Mouse (Mus musculus): Measurements from ENCODE around the gene Atxn1. TPM values are rescaled to one million over a fixed set of nuclear protein-coding genes. Genes with fewer than 3 reads are reported as not detected.

The Atxn1 gene
- total and polyA plus RNA-seq, 3 experiments, result 8.0 to 13.1 (median 9.7) TPM

DNA sequence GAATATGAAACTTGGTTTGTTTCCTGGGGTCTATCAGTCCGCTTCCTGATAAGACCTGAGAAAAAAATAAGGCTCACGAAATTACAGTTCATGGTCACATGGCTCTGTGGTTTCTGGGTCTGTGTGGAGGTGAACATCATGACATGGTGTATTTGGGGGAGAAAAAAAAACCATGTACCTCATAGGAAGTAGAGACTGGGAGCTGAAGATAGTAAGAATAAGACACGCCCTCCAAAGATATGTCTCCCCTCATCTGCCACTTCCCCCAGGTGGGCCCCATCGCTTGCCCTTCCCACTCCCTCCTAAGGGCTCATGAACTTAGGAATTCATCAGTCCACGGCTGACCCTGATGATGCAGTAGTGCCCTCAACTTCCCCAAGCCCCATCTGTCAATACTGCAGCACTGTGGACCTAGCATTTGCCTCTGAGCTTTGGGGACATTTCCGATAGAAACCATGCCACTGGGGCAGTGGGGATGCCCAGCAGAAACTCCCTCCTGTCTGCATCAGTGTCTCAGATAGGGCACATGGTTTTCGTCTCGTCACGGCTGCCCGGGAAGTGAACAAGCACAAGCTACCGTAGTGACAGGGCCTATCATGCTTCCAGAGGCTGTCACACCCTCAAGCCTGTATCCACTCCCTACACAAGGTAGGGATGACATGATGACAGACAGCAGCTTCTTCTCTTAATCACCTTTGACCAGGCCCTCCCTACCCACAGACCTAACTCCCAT is 437.4 kb downstream of the Atxn1 start:
- no peak overlapping the region for H3K4me3 ChIP-seq (replicated peaks in 1 of 3; ENCODE audit: low read depth in 2 of 3, low read length in 2 of 3, poor library complexity in 1 of 3)
- peaks cover 3 to 27% of the 10 kb centered on the region in 2 experiments for H3K4me1 ChIP-seq (ENCODE audit: control insufficient read depth in 1 of 2, insufficient read depth in 2 of 2)
- H3K36me3 ChIP-seq (replicated peaks in 1 of 2; ENCODE audit: control insufficient read depth in 1 of 2, insufficient read depth in 1 of 2, low read length in 1 of 2), result no peaks in the 10 kb centered on the region
- DNase-seq (ENCODE audit: extremely low read depth), result no peak
- H3K27ac ChIP-seq (ENCODE audit: insufficient read depth, low read depth), result no peak overlapping the region
- H3K9ac ChIP-seq (ENCODE audit: insufficient read depth, low read depth), result no peak overlapping the region
- dilution Hi-C loops (cut with MboI; ENCODE audit: extremely low pct_ligation_motif_present, extremely low pct_unique_long_range_greater_than_20kb, low sequenced_read_pairs), result no loop called here
- TF ChIP-seq ZC3H11A (IDR thresholded peaks at IDR 0.05; ENCODE audit: low read depth, low read length), result no peak
- TF ChIP-seq GABPA (IDR thresholded peaks at IDR 0.05; ENCODE audit: insufficient replicate concordance, low read depth, low read length), result no peak
- no peak for TF ChIP-seq MYC (IDR thresholded peaks at IDR 0.05; ENCODE audit: low read depth, low read length)
- H3K4me2 ChIP-seq (ENCODE audit: insufficient read depth, low read depth, poor library complexity, severe bottlenecking), result no peak overlapping the region
- no peaks in the 10 kb centered on the region for H3K79me2 ChIP-seq (replicated peaks; ENCODE audit: control insufficient read depth, extremely low read depth, insufficient read depth, poor library complexity, severe bottlenecking)
- no peaks in the 10 kb centered on the region for H3K27me3 ChIP-seq (replicated peaks)
- in situ Hi-C loops (cut with MboI; ENCODE audit: low pct_ligation_motif_present, low pct_unique_long_range_greater_than_20kb, low sequenced_read_pairs), result loop anchor here (25.0 kb wide), 2 partner anchors 635 to 1135 kb away; partner anchors contain the start of gene Fam8a1
- no peaks in the 10 kb centered on the region for H3K9me3 ChIP-seq (replicated peaks; ENCODE audit: low read length)

- Histone ChIP-seq H3K27me3 (replicated peaks) (no peaks in the 10 kb centered on the region), H3K4me1 (ENCODE audit: control insufficient read depth in 1 of 2, insufficient read depth in 2 of 2) (peaks cover 3 to 16% of the 10 kb centered on the region in 2 experiments), H3K27ac (ENCODE audit: insufficient read depth, low read depth) (no peak overlapping the region), H3K4me3 (replicated peaks in 1 of 3; ENCODE audit: low read depth in 2 of 3, low read length in 2 of 3, poor library complexity in 1 of 3) (no peak overlapping the region), H3K9ac (ENCODE audit: insufficient read depth, low read depth) (no peak overlapping the region), H3K4me2 (ENCODE audit: insufficient read depth, low read depth, poor library complexity, severe bottlenecking) (no peak overlapping the region), H3K36me3 (replicated peaks in 1 of 2; ENCODE audit: control insufficient read depth in 1 of 2, insufficient read depth in 1 of 2, low read length in 1 of 2) (no peaks in the 10 kb centered on the region), H3K9me3 (replicated peaks; ENCODE audit: low read length) (no peaks in the 10 kb centered on the region), H3K79me2 (replicated peaks; ENCODE audit: control insufficient read depth, extremely low read depth, insufficient read depth, poor library complexity, severe bottlenecking) (no peaks in the 10 kb centered on the region)
- in situ Hi-C loops (cut with MboI; ENCODE audit: low pct_ligation_motif_present, low pct_unique_long_range_greater_than_20kb, low sequenced_read_pairs) (loop anchor here (25.0 kb wide), 2 partner anchors 636 to 1136 kb away; partner anchors contain the start of gene Fam8a1), dilution Hi-C loops (cut with MboI; ENCODE audit: extremely low pct_ligation_motif_present, extremely low pct_unique_long_range_greater_than_20kb, low sequenced_read_pairs) (no loop called here)
- no peak for DNase-seq (ENCODE audit: extremely low read depth)
- TF ChIP-seq CHD2 (IDR thresholded peaks at IDR 0.05; ENCODE audit: low read length) (no peak), MAFK (IDR thresholded peaks at IDR 0.05; ENCODE audit: insufficient replicate concordance, low read length) (no peak), HCFC1 (IDR thresholded peaks at IDR 0.05; ENCODE audit: low read depth, low read length) (no peak), JUND (conservative IDR thresholded peaks at IDR 0.05; ENCODE audit: low read depth, low read length) (no peak), RCOR1 (conservative IDR thresholded peaks at IDR 0.05; ENCODE audit: low read depth, low read length) (no peak), PAX5 (IDR thresholded peaks at IDR 0.05; ENCODE audit: low read length) (no peak), EP300 (IDR thresholded peaks at IDR 0.05; ENCODE audit: low read length) (no peak), MEF2A (IDR thresholded peaks at IDR 0.05; ENCODE audit: borderline replicate concordance, low read depth, low read length) (no peak), SMC3 (IDR thresholded peaks at IDR 0.05; ENCODE audit: low read depth, low read length) (no peak), POLR2AphosphoS2 (IDR thresholded peaks at IDR 0.05; ENCODE audit: low read depth, low read length) (no peak), UBTF (IDR thresholded peaks at IDR 0.05; ENCODE audit: low read depth, low read length) (no peak), ELF1 (IDR thresholded peaks at IDR 0.05; ENCODE audit: low read depth, low read length) (no peak), KAT2A (IDR thresholded peaks at IDR 0.05; ENCODE audit: insufficient replicate concordance, low read length) (no peak), TBP (conservative IDR thresholded peaks at IDR 0.05; ENCODE audit: low read depth, low read length) (no peak)
Observed at GRCm38 (mm10) chr13:45526230-45526629, 438.6 kb downstream of the Atxn1 start.
